Mouse (Mus musculus) kidney, adult 2 months (tissue): Measurements from ENCODE around the gene Maml2. TPM values are rescaled to one million over a fixed set of nuclear protein-coding genes. Genes with fewer than 3 reads are reported as not detected.

ENCODE experiments used
- DNase-seq: peaks from one replicate; pipeline ENCODE4 v3.0.0; 2021
- H3K27ac ChIP-seq: fragments of 200-500 bp; 2 replicates; pipeline ENCODE4 v1.5.1; 2012; ENCODE audit warnings: low read depth, low read length, control low read depth, inconsistent platforms; ENCODE audit not compliant: insufficient read depth
- H3K27me3 ChIP-seq: fragments of 200-500 bp; replicated peaks from 2 replicates; pipeline ENCODE4 v1.6.1; 2012; ENCODE audit warnings: mild to moderate bottlenecking, moderate library complexity, low read length, inconsistent platforms; ENCODE audit not compliant: control insufficient read depth, insufficient read depth
- H3K36me3 ChIP-seq: fragments of 200-500 bp; 2 replicates; pipeline ENCODE4 v1.6.1; 2012; ENCODE audit warnings: mild to moderate bottlenecking, moderate library complexity, low read length, inconsistent platforms; ENCODE audit not compliant: control insufficient read depth, insufficient read depth
- H3K4me1 ChIP-seq: fragments of 200-500 bp; 2 replicates; pipeline ENCODE4 v1.6.1; 2011; ENCODE audit warnings: low read length; ENCODE audit not compliant: control insufficient read depth, insufficient read depth
- H3K4me3 ChIP-seq: fragments of 200-500 bp; 2 replicates; pipeline ENCODE4 v1.5.1; 2011; ENCODE audit warnings: mild to moderate bottlenecking, low read depth, low read length, control low read depth; ENCODE audit not compliant: insufficient read depth
- CTCF ChIP-seq: fragments of 200-500 bp; conservative IDR thresholded peaks from 2 replicates; pipeline ENCODE4 v1.5.1; 2011; ENCODE audit warnings: low read depth, mild to moderate bottlenecking, control low read depth, low read length, moderate library complexity, mixed read lengths; ENCODE audit not compliant: insufficient read depth, insufficient read length
- POLR2A ChIP-seq: fragments of 200-500 bp; IDR thresholded peaks from one replicate; pipeline ENCODE4 v1.6.1; 2011; ENCODE audit warnings: low read depth, low read length, control low read depth
- WGBS: fragments of 180-500 bp; shearing (Covaris S2); methylation state at CpG from one replicate; pipeline ENCODE4 v1.1.7; 2018; 5-methylcytosine and 5-hydroxymethylcytosine counted together
- polyA plus RNA-seq: library from polyadenylated mRNA; depleted of rRNA; stranded (reverse); fragments of >200 nt; gene quantifications from 2 replicates; pipeline ENCODE4 v1.2.3, GENCODE M21; 2012

The Maml2 gene
- polyA plus RNA-seq, 1 experiment: 4.8 TPM

GRCm38 (mm10) chr9:13430744-13431143 lies 133.0 kb downstream of the Maml2 start:
- Histone ChIP-seq H3K27me3 (no peaks in the 10 kb centered on the region), H3K36me3 (no peaks in the 10 kb centered on the region), H3K4me3 (no peak overlapping the region), H3K27ac (no peak overlapping the region), H3K4me1 (peaks cover 3% of the 10 kb centered on the region; the same call in 1 of the 2 replicates)
- no peak for TF ChIP-seq POLR2A
- no peak for TF ChIP-seq CTCF
- no peak for DNase-seq

- TF ChIP-seq CTCF (no peak), POLR2A (no peak)
- H3K4me1 ChIP-seq: peaks cover 3% of the 10 kb centered on the region; the same call in 1 of the 2 replicates
- H3K27me3 ChIP-seq: no peaks in the 10 kb centered on the region
- no peaks in the 10 kb centered on the region for H3K36me3 ChIP-seq
- DNase-seq: peak; percentile 57
- H3K27ac ChIP-seq: no peak overlapping the region
- WGBS: 81% methylated on average over 3 of the region's 3 CpGs
- no peak overlapping the region for H3K4me3 ChIP-seq
Measured at GRCm38 (mm10) chr9:13431646-13432045, 133.9 kb downstream of the Maml2 start.

GRCm38 (mm10) chr9:13433501-13434090 lies 135.8 kb downstream of the Maml2 start:
- H3K36me3 ChIP-seq: no peaks in the 10 kb centered on the region
- H3K4me3 ChIP-seq: no peak overlapping the region
- 85% methylated on average over 6 of the region's 6 CpGs for whole genome bisulfite sequencing
- no peak overlapping the region for H3K27ac ChIP-seq
- no peak for DNase-seq
- peaks cover 3% of the 10 kb centered on the region; the same call in 1 of the 2 replicates for H3K4me1 ChIP-seq
- no peaks in the 10 kb centered on the region for H3K27me3 ChIP-seq
- TF ChIP-seq CTCF: no peak

- H3K4me3 ChIP-seq: no peak overlapping the region
- H3K27me3 ChIP-seq: no peaks in the 10 kb centered on the region
- DNase-seq: no peak
- H3K4me1 ChIP-seq: no peaks in the 10 kb centered on the region
- TF ChIP-seq POLR2A (no peak), CTCF (no peak)
- H3K36me3 ChIP-seq: no peaks in the 10 kb centered on the region
- 90% methylated on average over 6 of the region's 6 CpGs for WGBS
- no peak overlapping the region for H3K27ac ChIP-seq
Measured at GRCm38 (mm10) chr9:13440911-13441310, 143.2 kb downstream of the Maml2 start.

- Histone ChIP-seq H3K4me3 (no peak overlapping the region), H3K27ac (no peak overlapping the region), H3K36me3 (no peaks in the 10 kb centered on the region), H3K27me3 (no peaks in the 10 kb centered on the region), H3K4me1 (no peaks in the 10 kb centered on the region)
- no peak for TF ChIP-seq CTCF
- no peak for TF ChIP-seq POLR2A
- 61% methylated on average over 13 of the region's 13 CpGs for WGBS
- peak; percentile 32 for DNase-seq
Measured at GRCm38 (mm10) chr9:13442012-13442735, 144.4 kb downstream of the Maml2 start.

GRCm38 (mm10) chr9:13443484-13444211 lies 145.9 kb downstream of the Maml2 start:
- H3K4me3 ChIP-seq: no peak overlapping the region
- H3K36me3 ChIP-seq: no peaks in the 10 kb centered on the region
- no peaks in the 10 kb centered on the region for H3K27me3 ChIP-seq
- H3K27ac ChIP-seq: no peak overlapping the region
- no peaks in the 10 kb centered on the region for H3K4me1 ChIP-seq
- WGBS: 43% methylated on average over 1 of the region's 1 CpGs
- DNase-seq: no peak
- TF ChIP-seq CTCF: no peak
- TF ChIP-seq POLR2A: no peak

- no peak overlapping the region for H3K4me3 ChIP-seq
- TF ChIP-seq CTCF (no peak), POLR2A (no peak)
- WGBS: 75% methylated on average over 1 of the region's 1 CpGs
Measured at GRCm38 (mm10) chr9:13446236-13446635, 148.5 kb downstream of the Maml2 start.

More at GRCm38 (mm10) chr9:13446236-13446635, 148.5 kb downstream of the Maml2 start:
- Histone ChIP-seq H3K27ac (no peak overlapping the region), H3K36me3 (no peaks in the 10 kb centered on the region), H3K27me3 (no peaks in the 10 kb centered on the region), H3K4me1 (no peaks in the 10 kb centered on the region; the same call in 1 of the 2 replicates)
- DNase-seq: no peak
